Mouse (Mus musculus): ENCODE results near the gene Prpf6. TPM values are rescaled to one million over a fixed set of nuclear protein-coding genes. Genes with fewer than 3 reads are reported as not detected.

The Prpf6 gene
- polyA plus RNA-seq, 2 experiments from 2014 or later, result 69.3 to 69.5 TPM

DNA sequence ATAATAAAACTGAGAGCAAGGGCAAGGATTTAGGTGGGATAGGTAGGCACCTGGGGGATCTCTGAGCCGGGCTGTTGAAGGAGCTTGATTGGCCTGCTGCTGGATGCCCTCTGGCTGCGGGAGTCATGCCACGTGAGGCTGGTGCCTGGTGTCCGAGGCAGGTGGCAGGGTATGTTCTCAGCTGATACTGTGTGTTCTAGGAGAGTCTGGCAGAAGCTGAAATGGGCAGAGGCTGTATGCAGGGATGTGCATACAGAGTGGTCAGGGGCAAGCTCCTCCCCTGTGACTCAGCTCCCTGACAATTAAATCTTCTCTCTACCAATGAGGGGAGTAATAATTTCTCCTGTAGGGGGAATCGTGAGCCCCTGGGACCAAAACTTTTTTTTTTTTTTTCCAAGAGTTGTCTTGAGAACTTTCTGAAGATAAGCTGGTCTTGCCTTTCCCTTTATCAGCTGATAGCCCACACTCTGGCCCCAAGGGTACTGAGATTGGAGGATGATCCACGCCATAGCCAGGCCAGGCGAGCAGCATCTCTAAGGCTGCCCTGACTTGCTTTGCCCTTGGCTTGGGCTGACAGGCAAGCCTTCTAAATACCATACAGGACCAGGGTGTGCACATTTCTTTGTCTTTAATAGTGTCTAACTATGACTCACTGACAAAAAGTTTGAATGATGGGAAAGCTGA lies 5.9 kb downstream of the Prpf6 start:
- no peak for ATAC-seq

DNA sequence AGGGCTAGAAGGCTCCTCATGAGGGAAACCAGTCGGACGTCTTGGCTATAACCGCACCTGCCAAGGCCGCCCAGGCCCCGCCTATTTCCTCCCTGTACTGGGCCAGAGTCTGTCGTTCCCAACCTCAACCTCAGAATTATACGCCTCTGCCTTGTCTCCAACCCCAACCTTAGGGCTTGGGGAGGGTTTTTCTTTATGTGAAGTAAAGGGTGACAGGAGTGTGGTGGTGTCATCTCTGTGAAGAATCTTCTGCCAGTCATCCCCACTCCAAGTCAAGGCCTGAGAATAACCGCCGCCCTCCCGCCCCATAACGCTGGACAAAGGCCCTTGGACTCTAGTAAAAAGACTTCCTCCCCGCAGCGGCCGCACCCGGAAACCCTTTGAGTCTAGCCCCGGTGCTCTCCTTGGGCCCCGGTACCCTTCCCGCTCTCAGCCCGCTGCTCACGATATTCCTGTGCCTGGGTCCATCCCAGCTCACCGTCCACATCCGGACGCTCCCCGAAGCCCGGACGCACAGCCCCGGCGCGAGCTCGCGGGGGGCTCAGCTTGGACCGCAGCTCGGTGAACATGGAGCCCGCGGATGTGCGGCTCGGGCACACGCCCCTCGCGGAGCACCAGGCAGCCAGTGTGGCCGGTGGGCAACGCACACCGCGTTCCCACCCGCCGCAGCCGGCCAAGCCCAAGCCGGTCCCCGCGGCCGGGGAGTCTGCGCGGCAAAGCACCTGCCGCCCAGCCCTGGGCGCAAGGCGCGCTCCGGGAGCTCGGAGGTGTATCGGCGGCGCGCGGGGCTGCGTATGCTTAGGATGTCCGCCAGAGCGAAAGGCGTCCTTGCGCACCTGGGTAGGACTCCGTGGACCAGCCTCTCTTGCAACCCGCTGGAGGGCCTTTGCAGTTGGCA lies 7.0 kb downstream of the Prpf6 start, which contains the start of gene Samd10:
Gene Samd10 (minus strand): TSS at position 759 of the 898 bp plus-strand sequence.
- peak; percentile 29 for ATAC-seq

GRCm38 (mm10) chr2:181600226-181600758 lies 8.6 kb downstream of the Prpf6 start:
- no peak for ATAC-seq

DNA sequence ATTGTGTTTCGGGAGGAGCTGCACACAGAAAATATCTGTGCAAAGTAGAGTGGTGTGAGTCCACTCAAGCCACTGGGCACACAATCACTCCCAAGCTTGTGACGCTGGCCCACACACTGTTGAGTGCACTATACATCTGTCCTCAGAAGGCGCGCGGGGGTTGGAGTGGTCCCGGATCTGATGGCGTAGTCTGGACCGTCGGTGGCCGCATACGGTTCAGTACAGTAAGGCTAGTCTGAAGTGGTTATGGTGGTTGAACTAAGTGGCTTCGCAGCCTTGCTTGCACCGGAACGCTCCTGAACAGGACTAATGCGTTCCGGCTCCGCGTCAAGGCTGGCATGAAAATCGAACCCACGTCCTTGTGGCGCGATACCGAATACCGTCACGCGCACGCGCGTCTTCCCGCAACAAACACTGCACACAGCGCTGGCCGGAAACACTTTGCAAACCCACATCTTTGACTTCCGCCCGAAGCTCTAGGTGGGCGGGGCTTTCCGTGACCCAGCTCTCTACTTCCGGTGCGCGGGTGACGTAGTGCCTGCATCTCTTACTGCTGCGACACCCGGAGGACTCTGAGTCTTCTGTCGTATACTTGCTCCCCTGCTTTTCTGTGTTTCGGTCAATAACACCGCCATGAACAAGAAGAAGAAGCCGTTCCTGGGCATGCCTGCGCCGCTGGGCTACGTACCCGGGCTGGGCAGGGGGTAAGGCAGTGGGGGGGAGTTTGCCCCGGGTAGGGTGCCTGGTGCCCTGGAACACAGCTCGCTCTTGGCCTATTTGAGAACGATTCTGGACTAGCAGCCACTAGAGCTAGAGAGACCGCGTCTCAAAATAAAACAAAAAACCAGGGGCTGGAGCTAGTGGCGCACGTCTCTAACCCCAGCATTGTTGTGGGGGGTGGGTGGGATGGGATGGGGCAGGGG lies 9.4 kb downstream of the Prpf6 start:
- ATAC-seq, result peak; percentile 93

DNA sequence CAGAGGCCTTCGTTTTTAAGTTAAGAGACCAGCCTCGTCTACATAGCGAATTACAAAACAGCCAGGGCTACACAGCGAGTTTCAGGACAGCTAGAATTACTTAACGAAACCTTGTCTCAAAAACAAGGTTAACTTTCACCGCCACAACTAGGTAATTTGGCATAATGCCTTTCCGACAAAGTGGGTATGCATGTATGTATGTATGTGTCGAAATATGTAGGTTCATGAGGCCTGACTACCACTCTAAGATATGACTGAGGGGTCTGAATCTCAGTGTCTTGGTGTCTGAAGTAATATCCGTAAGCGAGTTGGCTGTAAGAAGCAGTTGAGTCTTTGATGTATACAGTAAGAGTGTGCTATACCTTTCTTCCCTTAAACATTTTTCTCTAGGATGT lies 10.1 kb downstream of the Prpf6 start:
- ATAC-seq, result no peak

DNA sequence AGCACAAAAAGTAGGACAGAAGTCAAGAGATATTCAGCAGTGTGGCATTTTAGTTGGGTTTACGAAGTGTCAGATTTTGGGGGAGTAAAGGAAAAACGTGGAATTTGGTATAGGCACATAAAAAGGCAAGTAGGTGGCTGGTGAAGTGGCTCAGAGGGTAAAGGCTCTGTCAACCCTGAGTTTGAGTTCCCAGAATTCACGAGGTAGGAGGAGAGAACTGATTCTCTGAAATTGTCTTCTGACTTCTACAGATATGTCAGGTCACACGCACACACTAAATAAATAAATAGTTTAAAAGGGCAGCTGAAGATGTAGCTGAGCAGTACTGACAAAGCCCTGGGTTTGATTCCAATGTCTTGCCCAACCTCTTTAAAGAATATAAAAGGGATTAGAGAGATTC lies 10.7 kb downstream of the Prpf6 start:
- ATAC-seq, result no peak

DNA sequence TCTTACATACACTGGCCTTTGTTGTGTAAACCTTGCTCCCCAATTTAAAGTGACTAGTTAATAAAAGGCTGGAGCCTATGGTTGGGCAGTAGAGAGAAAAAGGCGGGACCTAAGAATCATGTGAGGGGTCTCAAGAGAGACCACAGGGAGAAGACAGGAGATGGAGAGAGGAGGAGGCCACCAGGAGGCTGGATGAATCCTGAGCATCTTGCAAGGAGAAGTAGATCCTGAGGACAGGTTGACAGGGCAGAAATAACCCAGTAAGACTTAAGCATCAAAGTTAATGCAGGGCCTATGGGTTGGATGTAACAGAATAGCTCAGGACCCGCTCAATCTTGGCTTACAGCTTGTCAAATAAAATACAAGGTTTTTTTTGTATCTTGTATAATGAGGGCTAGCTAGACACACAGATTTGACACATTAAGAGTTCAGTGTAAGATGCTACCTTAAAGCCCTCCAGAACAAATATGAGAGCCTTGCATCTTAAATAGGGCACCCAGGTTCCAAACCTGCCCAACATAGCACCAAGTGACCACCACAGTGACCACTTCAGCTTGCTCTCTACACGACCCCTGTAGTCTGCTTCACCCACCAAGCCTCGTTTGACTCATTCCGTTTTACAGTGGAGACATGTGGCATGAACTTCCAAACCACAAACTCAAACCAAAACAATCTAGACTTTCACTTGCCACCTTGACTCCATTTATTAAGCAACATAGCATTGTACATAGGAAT lies 27.3 kb downstream of the Prpf6 start:
- no peak for ATAC-seq

DNA sequence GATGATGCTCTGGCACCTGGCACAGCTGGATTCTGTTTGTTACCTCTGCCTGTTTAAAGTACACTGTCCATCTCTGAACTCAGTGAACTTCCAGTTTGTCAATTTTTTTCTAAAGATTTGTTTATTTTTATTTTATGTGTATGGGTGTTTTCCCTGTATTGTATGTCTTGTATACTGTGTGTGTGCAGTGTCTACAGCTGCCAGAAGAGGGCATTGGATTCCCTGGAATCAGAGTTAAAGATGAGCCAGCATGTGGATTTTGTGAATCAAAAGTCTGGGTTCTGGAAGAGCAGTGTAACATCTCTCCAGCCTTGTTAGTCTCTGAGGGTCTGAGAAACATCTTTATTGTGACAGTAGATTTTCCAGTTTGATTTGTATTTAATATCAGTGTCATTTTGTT lies 31.7 kb downstream of the Prpf6 start:
- no peak for ATAC-seq

- no peak for ATAC-seq
Measured at GRCm38 (mm10) chr2:181628471-181628870, 36.8 kb downstream of the Prpf6 start.

GRCm38 (mm10) chr2:181632624-181633023 lies 41.0 kb downstream of the Prpf6 start:
- ATAC-seq, result no peak

- no peak for ATAC-seq
Measured at GRCm38 (mm10) chr2:181635865-181636264, 44.2 kb downstream of the Prpf6 start.

DNA sequence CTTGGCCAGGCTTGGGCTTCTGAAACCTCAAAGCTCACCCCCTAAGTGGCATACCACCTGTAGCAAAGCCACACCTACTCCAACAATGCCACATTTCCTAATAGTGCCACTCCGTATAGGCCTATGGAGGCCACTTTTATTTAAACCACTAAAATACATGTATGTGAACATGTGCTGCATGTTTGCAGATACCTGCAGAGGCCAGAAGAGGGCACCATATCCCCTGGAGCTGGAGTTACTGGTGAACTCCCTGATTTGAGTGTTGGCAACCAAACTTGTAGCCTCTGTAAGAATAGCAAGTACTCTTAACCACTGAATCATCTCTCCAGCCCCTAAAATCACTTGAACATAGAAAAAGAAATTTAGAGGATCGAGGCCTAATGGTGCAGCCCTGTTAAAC lies 52.7 kb downstream of the Prpf6 start:
- peak; percentile 43 for ATAC-seq

DNA sequence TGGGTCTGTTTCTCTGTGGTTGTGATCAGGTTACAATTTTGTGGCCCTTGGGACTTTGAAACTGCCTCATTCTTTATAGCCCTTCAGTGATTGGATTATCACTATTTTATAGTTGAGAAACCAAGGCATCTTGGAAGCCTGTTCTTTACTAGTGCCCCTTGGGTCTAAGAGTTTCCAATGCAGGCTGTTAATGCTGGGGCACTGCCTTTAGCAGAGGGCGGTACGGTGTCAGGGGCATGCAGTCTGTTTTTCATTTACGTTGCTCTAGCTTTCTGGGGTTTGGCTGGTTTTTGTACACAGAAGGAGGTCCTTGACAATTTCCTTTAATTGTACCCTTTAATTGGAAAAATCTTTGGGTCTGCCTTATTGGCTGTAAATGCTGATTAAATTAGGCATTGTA lies 54.0 kb downstream of the Prpf6 start:
- ATAC-seq, result no peak

DNA sequence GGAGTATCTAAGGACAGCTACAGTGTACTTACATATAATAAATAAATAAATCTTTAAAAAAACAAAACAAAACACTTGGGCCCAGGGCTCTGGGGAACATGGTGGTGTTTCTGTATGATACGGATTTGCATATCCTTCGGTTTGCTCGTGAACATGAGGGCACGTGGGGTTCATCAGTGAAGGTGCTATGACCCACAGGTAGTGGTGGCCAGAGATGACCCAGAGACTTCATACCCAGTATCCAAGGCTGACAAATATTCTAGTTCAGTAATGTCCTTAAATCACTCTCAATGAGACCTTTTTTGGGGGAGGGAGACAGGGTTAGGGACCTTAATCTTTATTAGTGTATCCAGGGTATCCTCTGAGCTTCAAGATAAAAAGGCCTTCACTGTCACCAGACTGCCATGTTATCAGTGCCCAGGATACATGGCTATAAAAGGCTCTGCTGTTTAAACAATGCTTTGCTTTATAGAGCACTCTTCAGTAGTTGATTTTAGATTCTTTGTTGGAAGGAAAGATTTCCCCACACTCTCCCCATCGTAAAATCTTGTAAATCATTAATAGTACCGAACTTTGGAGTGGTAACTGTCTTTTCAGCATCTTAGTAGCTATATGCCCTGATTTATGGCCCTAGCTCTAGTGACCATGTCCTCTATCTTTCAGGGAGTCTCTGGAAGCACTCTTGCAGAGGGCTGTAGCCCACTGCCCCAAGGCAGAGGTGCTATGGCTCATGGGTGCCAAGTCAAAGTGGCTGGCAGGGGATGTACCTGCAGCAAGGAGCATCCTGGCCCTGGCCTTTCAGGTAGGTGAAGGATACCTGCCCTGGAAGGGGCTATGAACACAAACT lies 55.2 kb downstream of the Prpf6 start:
- no peak for ATAC-seq

DNA sequence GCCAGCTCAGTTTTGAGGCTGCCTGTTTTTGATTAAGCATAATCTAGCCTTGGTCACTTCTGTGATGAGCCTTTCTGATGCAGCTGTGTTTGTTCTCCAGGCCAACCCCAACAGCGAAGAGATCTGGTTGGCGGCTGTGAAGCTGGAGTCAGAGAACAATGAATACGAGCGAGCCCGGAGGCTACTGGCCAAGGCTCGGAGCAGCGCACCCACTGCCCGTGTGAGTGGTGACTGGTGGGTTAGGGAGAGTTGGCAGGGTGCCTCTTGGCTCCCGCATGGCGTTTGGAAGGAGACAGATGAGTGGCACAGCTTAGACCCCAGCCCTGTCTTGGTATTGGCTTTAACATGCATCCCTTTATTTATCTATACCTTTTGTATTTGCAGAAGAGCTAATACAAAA lies 57.3 kb downstream of the Prpf6 start:
- ATAC-seq, result no peak

DNA sequence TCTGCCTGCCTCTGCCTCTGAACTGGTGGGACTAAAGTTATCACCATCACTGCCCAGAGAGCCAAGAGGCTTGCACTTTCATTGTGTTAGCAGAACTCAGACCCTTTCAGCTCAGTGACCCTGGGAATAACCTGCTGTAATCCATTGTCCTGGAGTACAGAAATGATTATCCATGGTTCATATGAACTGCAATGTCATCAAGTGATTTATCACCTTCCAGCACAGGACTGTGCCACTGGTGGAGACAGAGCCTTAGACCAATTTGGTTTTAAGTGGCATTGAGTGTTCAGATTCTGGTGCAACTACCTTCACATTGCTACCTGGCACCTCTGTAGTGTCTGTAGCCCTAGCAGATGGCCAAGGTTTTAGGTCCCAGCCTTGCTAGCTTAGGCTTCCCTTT lies 61.4 kb downstream of the Prpf6 start:
- ATAC-seq, result no peak

- no peak for ATAC-seq
Measured at GRCm38 (mm10) chr2:181653523-181653922, 61.9 kb downstream of the Prpf6 start.

DNA sequence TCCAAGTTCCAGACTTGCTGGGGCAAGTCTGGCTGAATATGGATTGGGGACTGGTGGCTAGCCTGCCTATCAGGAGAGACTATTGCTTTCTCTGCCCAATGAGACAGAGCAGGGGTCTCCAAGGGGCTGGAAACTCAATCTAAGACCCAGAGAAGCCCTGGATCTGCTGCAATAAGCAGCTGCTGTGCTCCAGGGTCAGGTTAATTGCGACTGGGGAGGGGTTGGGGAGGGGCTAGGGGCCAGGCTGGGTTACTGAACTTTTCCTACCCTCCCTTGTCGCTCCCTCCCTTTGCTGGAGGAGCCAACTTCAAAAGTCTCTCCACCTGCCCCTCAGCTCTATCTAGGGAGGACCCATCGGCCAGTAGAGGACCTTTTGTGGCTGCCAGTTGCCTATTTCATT lies 65.1 kb downstream of the Prpf6 start, which contains the start of gene Gm29797:
Gene Gm29797 (plus strand): TSS at position 301 of the 400 bp plus-strand sequence.
- ATAC-seq, result no peak

- ATAC-seq, result no peak
Measured at GRCm38 (mm10) chr2:181657441-181657840, 65.8 kb downstream of the Prpf6 start.

DNA sequence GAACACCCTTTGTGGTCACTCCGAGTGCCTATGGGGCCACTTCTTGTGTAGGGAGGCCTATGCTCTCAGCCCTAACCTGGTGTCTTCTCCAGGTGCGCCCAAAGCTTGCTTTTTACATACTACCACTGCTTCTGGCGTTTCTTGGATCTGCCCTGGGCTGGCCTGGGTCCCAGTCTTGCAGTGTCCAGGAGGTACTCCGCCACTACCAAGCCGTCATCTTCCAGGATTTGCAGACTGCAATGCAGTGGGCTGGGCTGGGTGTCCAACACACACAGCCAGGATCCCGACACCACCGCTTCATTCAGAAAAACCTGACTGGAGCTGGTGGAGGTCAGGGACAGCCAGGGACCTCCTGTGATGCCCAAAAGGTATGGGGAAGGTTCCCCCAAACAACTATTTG lies 66.9 kb downstream of the Prpf6 start:
- no peak for ATAC-seq
